Mouse (Mus musculus) thymus, adult 2 months (tissue): ENCODE measurements around the gene Acsm5.

Experiments
- CTCF ChIP-seq: fragments of 200-500 bp; IDR thresholded peaks from 2 replicates; pipeline ENCODE4 v1.5.1; 2012; ENCODE audit warnings: mild to moderate bottlenecking, control low read depth, low read length, moderate library complexity, borderline replicate concordance; ENCODE audit not compliant: control insufficient read depth, poor library complexity, insufficient read depth; ENCODE audit errors: extremely low read depth
- POLR2A ChIP-seq: fragments of 200-500 bp; IDR thresholded peaks from 2 replicates; pipeline ENCODE4 v1.6.1; 2012; ENCODE audit warnings: mild to moderate bottlenecking, low read length, control low read depth, moderate library complexity; ENCODE audit not compliant: control insufficient read depth, poor library complexity, insufficient read depth; ENCODE audit errors: extremely low read depth

DNA sequence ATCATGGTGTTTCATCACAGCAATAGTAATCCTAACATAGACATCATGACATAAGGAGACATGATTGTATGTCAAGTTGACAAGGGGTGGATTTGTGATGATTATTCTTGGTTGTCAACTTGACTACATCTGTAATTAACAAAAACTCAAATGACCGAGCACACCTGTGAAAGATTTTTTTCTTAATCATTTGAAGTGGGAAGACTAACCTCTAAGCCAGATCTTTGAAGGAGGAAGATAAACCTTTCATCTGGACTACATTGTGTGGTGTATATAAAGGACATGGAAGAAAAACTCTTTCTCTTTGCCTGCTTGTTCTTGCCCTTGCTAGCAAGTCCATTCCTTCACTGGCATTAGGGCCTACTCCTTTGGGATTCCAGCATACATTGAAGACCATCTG, 34.8 kb downstream of the Acsm5 start, which contains the start of gene Acsm2:
- no peak for TF ChIP-seq CTCF
- TF ChIP-seq POLR2A = no peak
